Mouse (Mus musculus) ES-Bruce4 (cell line): ENCODE results near the gene Smc1b.

Experiments used
- CTCF ChIP-seq: IDR thresholded peaks from one replicate; pipeline ENCODE4 v1.8.1; 2011; ENCODE audit warnings: low read depth, low read length
- EP300 ChIP-seq: IDR thresholded peaks from 2 replicates; pipeline ENCODE4 v1.6.1; 2011; ENCODE audit warnings: low read depth, low read length; ENCODE audit not compliant: insufficient read depth
- POLR2A ChIP-seq: IDR thresholded peaks from one replicate; pipeline ENCODE4 v1.8.1; 2011; ENCODE audit warnings: low read length; ENCODE audit not compliant: insufficient read depth

GRCm38 (mm10) chr15:85143747-85144146, 12.0 kb upstream of the Smc1b start:
- TF ChIP-seq CTCF, result peak; percentile 42
- TF ChIP-seq POLR2A, result no peak
- no peak for TF ChIP-seq EP300
